Mouse (Mus musculus) lung, adult 2 months (tissue): ENCODE data around the gene Pdxk.

Experiments
- CTCF ChIP-seq: fragments of 200-500 bp; IDR thresholded peaks from 2 replicates; pipeline ENCODE4 v1.5.1; 2011; ENCODE audit warnings: mild to moderate bottlenecking, low read length, control low read depth; ENCODE audit not compliant: insufficient read depth
- POLR2A ChIP-seq: fragments of 200-500 bp; IDR thresholded peaks from 2 replicates; pipeline ENCODE4 v1.6.1; 2011; ENCODE audit warnings: low read depth, mild to moderate bottlenecking, control low read depth, low read length, borderline replicate concordance; ENCODE audit errors: extremely low read depth

GRCm38 (mm10) chr10:78476821-78477220 is 12.0 kb upstream of the Pdxk start:
- TF ChIP-seq CTCF (no peak), POLR2A (no peak)
